Mouse (Mus musculus): ENCODE results near the gene Rpl23a. TPM values are rescaled to one million over a fixed set of nuclear protein-coding genes. Genes with fewer than 3 reads are reported as not detected.
"Not testable (repeated sequence)": the region's sequence is repeated elsewhere in the genome, so short reads cannot be mapped to it uniquely, and the experiment has no call there.

Rpl23a gene
- polyA plus RNA-seq, 1 experiment from 2014 or later, result 743 TPM

DNA sequence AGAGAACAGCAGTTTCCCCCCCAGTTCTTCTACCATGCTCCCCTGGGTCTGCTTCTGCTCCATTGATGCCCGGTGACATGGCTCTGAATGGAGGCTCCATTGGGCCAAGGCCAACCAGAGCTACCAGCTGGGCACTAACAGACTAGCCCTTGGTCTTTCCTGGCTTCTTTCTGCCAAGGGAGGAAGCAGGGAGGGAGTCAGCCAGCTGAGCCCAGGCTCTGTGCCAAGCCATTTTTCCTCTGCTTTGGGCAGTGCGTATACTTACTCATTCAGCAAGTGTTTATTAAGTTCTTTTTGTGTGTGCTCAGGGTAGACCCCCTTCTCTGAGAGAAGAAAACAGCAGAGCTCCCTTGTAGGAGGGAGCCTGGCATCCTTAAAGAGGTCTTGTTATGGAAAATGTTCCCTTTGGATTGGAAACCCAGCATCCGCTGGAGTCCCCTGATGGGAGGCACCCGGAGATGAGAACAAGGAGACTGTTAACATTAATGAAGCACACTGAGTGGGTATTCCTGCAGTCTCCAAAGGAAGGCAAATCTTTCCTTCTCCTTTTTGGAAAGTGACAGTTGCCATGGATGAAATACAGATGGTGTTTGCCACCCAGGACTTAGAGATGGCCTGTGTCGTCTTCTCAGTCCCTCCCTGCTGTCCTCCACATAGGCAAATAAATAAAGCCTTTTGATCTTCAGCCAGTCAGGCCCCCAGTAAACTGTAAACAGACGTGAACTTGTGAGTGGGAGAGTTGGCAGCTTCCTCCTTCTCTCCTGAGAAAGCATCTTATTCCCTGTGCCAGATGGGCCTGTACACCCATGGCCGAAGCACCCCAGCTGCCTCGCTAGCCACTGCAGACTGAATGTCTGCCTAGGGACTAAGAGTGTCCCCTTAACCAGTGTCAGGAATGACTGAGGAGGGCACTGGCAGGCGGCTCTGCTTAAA lies 30.8 kb downstream of the Rpl23a start:
- peak; percentile 84 for ATAC-seq (ENCODE audit: low FRiP score, low read depth)
- Histone ChIP-seq H3K4me1 (replicated peaks) (peaks cover 46% of the 10 kb centered on the region), H3K27me3 (no peaks in the 10 kb centered on the region), H3K27ac (replicated peaks) (peak overlapping the region; percentile 85), H3K4me3 (no peak overlapping the region), H3K9me3 (no peaks in the 10 kb centered on the region), H3K36me3 (peaks cover 41% of the 10 kb centered on the region), H3K9ac (no peak overlapping the region), H3K4me2 (peak overlapping the region; percentile 18)
- 32% methylated on average over 9 of the region's 9 CpGs for WGBS

- H3K27me3 ChIP-seq, result no peaks in the 10 kb centered on the region
- no peak overlapping the region for H3K9ac ChIP-seq
- H3K36me3 ChIP-seq, result peaks cover 45% of the 10 kb centered on the region
- no peaks in the 10 kb centered on the region for H3K9me3 ChIP-seq
- H3K4me2 ChIP-seq, result no peak overlapping the region
- H3K4me1 ChIP-seq (replicated peaks), result peaks cover 39% of the 10 kb centered on the region
- ATAC-seq (ENCODE audit: low FRiP score, low read depth), result no peak
- 29% methylated on average over 1 of the region's 1 CpGs for WGBS
- no peak overlapping the region for H3K27ac ChIP-seq (replicated peaks)
- H3K4me3 ChIP-seq, result no peak overlapping the region
Observed at GRCm38 (mm10) chr11:78151161-78151560, 32.2 kb downstream of the Rpl23a start.

GRCm38 (mm10) chr11:78146707-78147543 lies 36.5 kb downstream of the Rpl23a start:
- 95% methylated on average over 6 of the region's 6 CpGs for WGBS
- Histone ChIP-seq H3K36me3 (peaks cover 47% of the 10 kb centered on the region), H3K4me2 (no peak overlapping the region), H3K27me3 (no peaks in the 10 kb centered on the region), H3K9me3 (no peaks in the 10 kb centered on the region), H3K4me3 (no peak overlapping the region), H3K4me1 (replicated peaks) (peaks cover 1% of the 10 kb centered on the region), H3K27ac (replicated peaks) (no peak overlapping the region), H3K9ac (no peak overlapping the region)
- no peak for ATAC-seq (ENCODE audit: low FRiP score, low read depth)

DNA sequence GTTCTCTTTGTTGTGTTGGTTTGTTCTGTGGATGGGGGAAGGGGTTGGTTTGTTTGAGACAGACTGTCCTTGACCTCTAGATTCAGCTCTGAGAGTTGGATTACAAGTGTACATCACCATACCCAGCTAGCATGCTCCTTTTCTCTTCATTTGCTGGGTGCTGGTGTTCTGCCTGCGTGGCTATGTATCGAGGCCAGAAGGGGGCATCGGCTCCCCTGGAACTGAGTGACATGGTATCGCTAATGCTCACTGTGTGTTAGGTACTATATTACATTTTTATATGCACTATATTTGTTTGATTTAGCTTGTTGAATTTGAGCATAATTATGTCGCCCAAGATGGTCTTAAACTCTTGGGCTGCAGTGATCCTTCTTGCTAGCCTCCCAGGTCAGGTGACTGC lies 37.2 kb downstream of the Rpl23a start:
- Histone ChIP-seq H3K9ac (no peak overlapping the region), H3K4me2 (no peak overlapping the region), H3K27me3 (no peaks in the 10 kb centered on the region), H3K9me3 (no peaks in the 10 kb centered on the region), H3K36me3 (peaks cover 45% of the 10 kb centered on the region), H3K4me3 (no peak overlapping the region), H3K4me1 (replicated peaks) (no peaks in the 10 kb centered on the region), H3K27ac (replicated peaks) (no peak overlapping the region)
- WGBS, result 84% methylated on average over 5 of the region's 5 CpGs
- ATAC-seq (ENCODE audit: low FRiP score, low read depth), result no peak

DNA sequence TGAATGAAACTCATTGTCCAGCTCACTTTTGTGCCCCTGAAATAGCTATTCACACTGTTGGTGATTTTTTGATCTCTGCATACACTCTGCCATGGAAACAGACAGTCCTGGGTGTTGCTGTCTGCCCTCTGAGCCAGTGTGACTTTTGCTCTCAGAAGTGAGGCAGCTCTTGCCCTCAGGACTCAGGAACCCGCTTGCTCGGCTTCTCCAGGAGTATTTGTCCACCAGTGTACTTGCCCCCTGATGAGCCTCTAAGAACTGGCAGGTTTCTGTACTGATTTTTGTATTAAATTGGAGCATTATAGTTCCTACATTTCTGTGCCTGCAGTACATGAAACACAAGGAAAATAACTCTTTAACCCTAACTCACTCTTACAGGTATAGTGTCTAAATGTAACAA lies 39.9 kb downstream of the Rpl23a start:
- WGBS, result 77% methylated on average over 2 of the region's 2 CpGs
- H3K9me3 ChIP-seq, result no peaks in the 10 kb centered on the region
- ATAC-seq (ENCODE audit: low FRiP score, low read depth), result no peak
- H3K36me3 ChIP-seq, result peaks cover 27% of the 10 kb centered on the region
- H3K4me2 ChIP-seq, result no peak overlapping the region
- no peak overlapping the region for H3K9ac ChIP-seq
- no peak overlapping the region for H3K27ac ChIP-seq (replicated peaks)
- no peaks in the 10 kb centered on the region for H3K4me1 ChIP-seq (replicated peaks)
- H3K27me3 ChIP-seq, result no peaks in the 10 kb centered on the region
- no peak overlapping the region for H3K4me3 ChIP-seq

GRCm38 (mm10) chr11:78140665-78141064 lies 42.7 kb downstream of the Rpl23a start:
- Histone ChIP-seq H3K36me3 (peaks cover 15% of the 10 kb centered on the region), H3K27ac (replicated peaks) (no peak overlapping the region), H3K9me3 (no peaks in the 10 kb centered on the region), H3K9ac (no peak overlapping the region), H3K4me3 (no peak overlapping the region), H3K27me3 (no peaks in the 10 kb centered on the region), H3K4me1 (replicated peaks) (0 out of 2 replicates have a peak, but pooled peaks cover 7% of the 10 kb centered on the region), H3K4me2 (no peak overlapping the region)
- ATAC-seq (ENCODE audit: low FRiP score, low read depth), result no peak
- WGBS, result 83% methylated on average over 5 of the region's 5 CpGs

DNA sequence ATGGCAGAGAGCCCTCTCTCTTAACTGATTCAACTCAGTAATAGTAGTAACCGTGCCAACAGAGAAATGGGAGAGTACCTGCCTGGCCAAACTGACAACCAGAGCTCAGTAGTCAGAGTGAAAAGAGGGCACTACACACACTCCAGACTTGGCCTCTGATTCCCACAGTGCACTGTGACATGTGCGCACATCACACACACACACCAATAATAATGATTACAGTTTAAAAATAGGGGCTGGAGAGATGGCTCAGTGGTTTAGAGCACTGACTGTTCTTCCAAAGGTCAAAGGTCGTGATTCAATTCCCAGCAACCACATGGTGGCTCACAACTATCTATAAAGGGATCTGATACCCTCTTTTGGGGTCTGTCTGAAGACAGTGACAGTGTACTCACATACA lies 45.4 kb downstream of the Rpl23a start:
- Histone ChIP-seq H3K4me3 (no peak overlapping the region), H3K27me3 (no peaks in the 10 kb centered on the region), H3K9ac (no peak overlapping the region), H3K4me2 (no peak overlapping the region), H3K4me1 (replicated peaks) (0 out of 2 replicates have a peak, but pooled peaks cover 7% of the 10 kb centered on the region), H3K9me3 (no peaks in the 10 kb centered on the region), H3K27ac (replicated peaks) (no peak overlapping the region), H3K36me3 (no peaks in the 10 kb centered on the region)
- no peak for ATAC-seq (ENCODE audit: low FRiP score, low read depth)
- 89% methylated on average over 3 of the region's 3 CpGs for WGBS

DNA sequence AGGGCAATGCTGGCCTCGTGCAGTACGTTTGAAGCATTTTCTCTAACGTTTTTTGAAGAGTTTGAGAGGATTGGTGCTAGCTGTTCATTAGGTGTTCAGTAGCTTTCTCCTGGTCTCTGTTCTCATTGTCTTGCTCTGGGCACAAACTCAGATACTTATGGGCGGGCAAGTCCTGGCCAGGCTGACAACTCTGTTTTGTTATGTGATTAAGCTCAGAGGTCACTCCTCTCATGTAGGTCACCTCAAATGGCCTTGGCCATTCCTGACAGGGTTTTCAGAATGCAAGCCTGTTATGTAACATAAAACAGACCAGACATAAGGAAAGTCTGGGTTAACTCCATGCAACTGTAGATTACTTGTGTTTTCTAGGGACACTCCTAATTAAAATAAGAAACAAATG lies 45.8 kb downstream of the Rpl23a start:
- Histone ChIP-seq H3K4me1 (replicated peaks) (0 out of 2 replicates have a peak, but pooled peaks cover 7% of the 10 kb centered on the region), H3K9me3 (no peaks in the 10 kb centered on the region), H3K4me3 (no peak overlapping the region), H3K27ac (replicated peaks) (no peak overlapping the region), H3K4me2 (no peak overlapping the region), H3K9ac (no peak overlapping the region), H3K27me3 (no peaks in the 10 kb centered on the region), H3K36me3 (no peaks in the 10 kb centered on the region)
- WGBS, result 79% methylated on average over 4 of the region's 4 CpGs
- ATAC-seq (ENCODE audit: low FRiP score, low read depth), result no peak

- Histone ChIP-seq H3K9me3 (no peaks in the 10 kb centered on the region), H3K36me3 (no peaks in the 10 kb centered on the region), H3K27me3 (no peaks in the 10 kb centered on the region), H3K9ac (no peak overlapping the region), H3K4me2 (no peak overlapping the region), H3K4me1 (replicated peaks) (0 out of 2 replicates have a peak, but pooled peaks cover 7% of the 10 kb centered on the region), H3K4me3 (no peak overlapping the region), H3K27ac (replicated peaks) (no peak overlapping the region)
- no peak for ATAC-seq (ENCODE audit: low FRiP score, low read depth)
- WGBS, result 96% methylated on average over 1 of the region's 1 CpGs
Observed at GRCm38 (mm10) chr11:78136132-78136531, 47.3 kb downstream of the Rpl23a start.

GRCm38 (mm10) chr11:78135314-78135713 lies 48.1 kb downstream of the Rpl23a start:
- 89% methylated on average over 7 of the region's 7 CpGs for WGBS
- H3K36me3 ChIP-seq; H3K4me1 ChIP-seq (replicated peaks); H3K4me3 ChIP-seq; H3K4me2 ChIP-seq; H3K9me3 ChIP-seq; H3K9ac ChIP-seq; H3K27me3 ChIP-seq; ATAC-seq (ENCODE audit: low FRiP score, low read depth); H3K27ac ChIP-seq (replicated peaks): not testable (repeated sequence)

DNA sequence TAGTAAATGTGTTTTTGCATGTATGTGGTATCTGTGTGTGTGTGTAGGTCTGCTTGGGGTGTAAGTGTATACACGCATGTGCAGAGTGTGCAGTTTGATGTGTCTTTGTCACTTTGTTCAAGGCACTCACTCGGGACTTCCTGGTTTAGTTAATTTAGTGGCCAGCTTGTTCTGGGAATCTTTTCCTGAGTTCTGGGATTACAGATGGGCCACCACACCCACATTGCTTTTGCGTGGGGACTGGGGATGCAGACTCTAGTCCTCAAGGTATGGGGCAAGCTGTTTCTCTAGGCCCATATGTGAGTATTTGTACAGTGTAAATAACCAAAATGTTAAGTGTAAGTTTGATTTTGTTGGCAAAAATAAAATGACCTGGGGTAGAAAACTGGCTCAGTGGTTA lies 49.0 kb downstream of the Rpl23a start:
- Histone ChIP-seq H3K27me3 (no peaks in the 10 kb centered on the region), H3K9me3 (no peaks in the 10 kb centered on the region), H3K4me3 (no peak overlapping the region), H3K36me3 (no peaks in the 10 kb centered on the region), H3K27ac (replicated peaks) (no peak overlapping the region), H3K4me2 (no peak overlapping the region), H3K9ac (no peak overlapping the region), H3K4me1 (replicated peaks) (0 out of 2 replicates have a peak, but pooled peaks cover 7% of the 10 kb centered on the region)
- 86% methylated on average over 3 of the region's 3 CpGs for WGBS
- ATAC-seq (ENCODE audit: low FRiP score, low read depth), result no peak

- H3K9ac ChIP-seq, result no peak overlapping the region
- WGBS, result 92% methylated on average over 6 of the region's 6 CpGs
Observed at GRCm38 (mm10) chr11:78133915-78134314, 49.5 kb downstream of the Rpl23a start.

More at GRCm38 (mm10) chr11:78133915-78134314, 49.5 kb downstream of the Rpl23a start:
- Histone ChIP-seq H3K4me1 (replicated peaks) (peaks cover 11% of the 10 kb centered on the region; the same call in 1 of the 2 replicates), H3K27me3 (no peaks in the 10 kb centered on the region), H3K4me2 (no peak overlapping the region), H3K4me3 (no peak overlapping the region), H3K36me3 (no peaks in the 10 kb centered on the region), H3K27ac (replicated peaks) (no peak overlapping the region), H3K9me3 (no peaks in the 10 kb centered on the region)
- ATAC-seq (ENCODE audit: low FRiP score, low read depth), result no peak

Measured in hindbrain, embryonic 15.5 days (tissue).